Mouse (Mus musculus) cerebellum, adult 2 months (tissue): ENCODE data around the gene Psmb3.

Experiments used
- CTCF ChIP-seq: fragments of 200-500 bp; IDR thresholded peaks from 2 replicates; pipeline ENCODE4 v1.5.1; 2011; ENCODE audit warnings: low read depth, mild to moderate bottlenecking, control low read depth, low read length, moderate library complexity, borderline replicate concordance; ENCODE audit not compliant: insufficient read depth
- POLR2A ChIP-seq: fragments of 200-500 bp; IDR thresholded peaks from 2 replicates; pipeline ENCODE4 v1.6.1; 2011; ENCODE audit warnings: low read length, control low read depth, borderline replicate concordance; ENCODE audit not compliant: insufficient read depth

GRCm38 (mm10) chr11:97676050-97676754 lies 27.0 kb upstream of the Psmb3 start:
- no peak for TF ChIP-seq CTCF
- TF ChIP-seq POLR2A, result no peak
